Mouse (Mus musculus): ENCODE results near the gene Rps11.

- TF ChIP-seq GATA1 (IDR thresholded peaks at IDR 0.05; ENCODE audit: low read length) (no peak), TAL1 (IDR thresholded peaks at IDR 0.05; ENCODE audit: low read length) (no peak)
These were observed 28.9 kb downstream of the Rps11 start for GRCm38 (mm10) chr7:45095367-45095766.
